Mouse (Mus musculus): ENCODE results near the gene Ano2. TPM values are rescaled to one million over a fixed set of nuclear protein-coding genes. Genes with fewer than 3 reads are reported as not detected.

The Ano2 gene
- polyA plus RNA-seq (2012; fragmentation: generic; extraction: Trizol) = not detected

- no peak within 1 kb of the TSS for H3K4me2 ChIP-seq (ENCODE audit: low read depth)
- TF ChIP-seq E2F4 (IDR thresholded peaks at IDR 0.05; ENCODE audit: insufficient read depth) (no peak), MYOD1 (IDR thresholded peaks at IDR 0.05; ENCODE audit: control insufficient read depth in 1 of 3, insufficient read length in 2 of 3, low read depth in 2 of 3) (no peak), TCF3 (IDR thresholded peaks at IDR 0.05; ENCODE audit: insufficient read length, low read depth) (no peak), MAX (IDR thresholded peaks at IDR 0.05; ENCODE audit: low read depth) (no peak), CEBPB (IDR thresholded peaks at IDR 0.05; ENCODE audit: insufficient read depth, poor library complexity, severe bottlenecking) (no peak), REST (IDR thresholded peaks at IDR 0.05; ENCODE audit: insufficient read depth, insufficient read length) (no peak), USF1 (IDR thresholded peaks at IDR 0.05; ENCODE audit: low read depth) (no peak), POLR2AphosphoS2 (IDR thresholded peaks at IDR 0.05; ENCODE audit: insufficient read length, low read depth) (no peak), TCF12 (IDR thresholded peaks at IDR 0.05; ENCODE audit: insufficient read depth, poor library complexity, severe bottlenecking) (no peak), POLR2A (IDR thresholded peaks at IDR 0.05; ENCODE audit: insufficient read length, low read depth) (no peak), MYOG (IDR thresholded peaks at IDR 0.05; ENCODE audit: control insufficient read depth in 1 of 3, insufficient read depth in 1 of 3, insufficient read length in 2 of 3, low read depth in 2 of 3) (no peak), SRF (IDR thresholded peaks at IDR 0.05; ENCODE audit: control insufficient read depth, insufficient read length, low read depth) (no peak)
- H3K27me3 ChIP-seq (ENCODE audit: control insufficient read depth, insufficient read depth, insufficient read length) = peaks cover 32% of the 10 kb centered on the region
- H3K79me2 ChIP-seq (ENCODE audit: control insufficient read depth, insufficient read depth) = no peaks in the 10 kb centered on the region
- H3K4me3 ChIP-seq = no peak within 1 kb of the TSS
- H3ac ChIP-seq (ENCODE audit: control insufficient read depth, insufficient read length) = no peak within 1 kb of the TSS
- H3K36me3 ChIP-seq (ENCODE audit: control insufficient read depth, insufficient read depth) = no peaks in the 10 kb centered on the region
Measured at GRCm38 (mm10) chr6:125690057-125690703, at the start of gene Ano2. Gene Ano2 (plus strand): TSS chr6:125690419.

- Histone ChIP-seq H3K27me3 (ENCODE audit: control insufficient read depth, insufficient read depth, insufficient read length) (peaks cover 22% of the 10 kb centered on the region), H3ac (ENCODE audit: control insufficient read depth, insufficient read length) (no peak overlapping the region), H3K4me3 (no peak overlapping the region), H3K79me2 (ENCODE audit: control insufficient read depth, insufficient read depth) (no peaks in the 10 kb centered on the region), H3K4me2 (ENCODE audit: low read depth) (no peak overlapping the region), H3K36me3 (ENCODE audit: control insufficient read depth, insufficient read depth) (no peaks in the 10 kb centered on the region)
- no peak for TF ChIP-seq USF1 (IDR thresholded peaks at IDR 0.05; ENCODE audit: low read depth)
- TF ChIP-seq CEBPB (IDR thresholded peaks at IDR 0.05; ENCODE audit: insufficient read depth, poor library complexity, severe bottlenecking) = no peak
- TF ChIP-seq SRF (IDR thresholded peaks at IDR 0.05; ENCODE audit: control insufficient read depth, insufficient read length, low read depth) = no peak
- TF ChIP-seq POLR2AphosphoS2 (IDR thresholded peaks at IDR 0.05; ENCODE audit: insufficient read length, low read depth) = no peak
- TF ChIP-seq MYOD1 (IDR thresholded peaks at IDR 0.05; ENCODE audit: control insufficient read depth in 1 of 3, insufficient read length in 2 of 3, low read depth in 2 of 3) = no peak
- TF ChIP-seq POLR2A (IDR thresholded peaks at IDR 0.05; ENCODE audit: insufficient read length, low read depth) = no peak
- TF ChIP-seq E2F4 (IDR thresholded peaks at IDR 0.05; ENCODE audit: insufficient read depth) = no peak
- TF ChIP-seq REST (IDR thresholded peaks at IDR 0.05; ENCODE audit: insufficient read depth, insufficient read length) = no peak
- no peak for TF ChIP-seq MYOG (IDR thresholded peaks at IDR 0.05; ENCODE audit: control insufficient read depth in 1 of 3, insufficient read depth in 1 of 3, insufficient read length in 2 of 3, low read depth in 2 of 3)
Measured at GRCm38 (mm10) chr6:125640486-125640885, 49.7 kb upstream of the Ano2 start.

- TF ChIP-seq REST (IDR thresholded peaks at IDR 0.05; ENCODE audit: insufficient read depth, insufficient read length) (no peak), E2F4 (IDR thresholded peaks at IDR 0.05; ENCODE audit: insufficient read depth) (no peak), SRF (IDR thresholded peaks at IDR 0.05; ENCODE audit: control insufficient read depth, insufficient read length, low read depth) (no peak), TCF3 (IDR thresholded peaks at IDR 0.05; ENCODE audit: insufficient read length, low read depth) (no peak), MYOD1 (IDR thresholded peaks at IDR 0.05; ENCODE audit: control insufficient read depth in 1 of 3, insufficient read length in 2 of 3, low read depth in 2 of 3) (no peak), MYOG (IDR thresholded peaks at IDR 0.05; ENCODE audit: control insufficient read depth in 1 of 3, insufficient read depth in 1 of 3, insufficient read length in 2 of 3, low read depth in 2 of 3) (no peak)
- H3ac ChIP-seq (ENCODE audit: control insufficient read depth, insufficient read length) = no peak overlapping the region
- no peak overlapping the region for H3K4me2 ChIP-seq (ENCODE audit: low read depth)
- H3K36me3 ChIP-seq (ENCODE audit: control insufficient read depth, insufficient read depth) = no peaks in the 10 kb centered on the region
- H3K79me2 ChIP-seq (ENCODE audit: control insufficient read depth, insufficient read depth) = no peaks in the 10 kb centered on the region
- H3K27me3 ChIP-seq (ENCODE audit: control insufficient read depth, insufficient read depth, insufficient read length) = peaks cover 16% of the 10 kb centered on the region
- no peak overlapping the region for H3K4me3 ChIP-seq
Measured at GRCm38 (mm10) chr6:125641146-125641545, 49.1 kb upstream of the Ano2 start.

GRCm38 (mm10) chr6:125648964-125649363, 41.3 kb upstream of the Ano2 start:
- Histone ChIP-seq H3K4me2 (ENCODE audit: low read depth) (no peak overlapping the region), H3K27me3 (ENCODE audit: control insufficient read depth, insufficient read depth, insufficient read length) (peaks cover 24% of the 10 kb centered on the region), H3K79me2 (ENCODE audit: control insufficient read depth, insufficient read depth) (no peaks in the 10 kb centered on the region), H3ac (ENCODE audit: control insufficient read depth, insufficient read length) (no peak overlapping the region), H3K36me3 (ENCODE audit: control insufficient read depth, insufficient read depth) (no peaks in the 10 kb centered on the region), H3K4me3 (no peak overlapping the region)
- TF ChIP-seq MAX (IDR thresholded peaks at IDR 0.05; ENCODE audit: low read depth) = no peak
- TF ChIP-seq CEBPB (IDR thresholded peaks at IDR 0.05; ENCODE audit: insufficient read depth, poor library complexity, severe bottlenecking) = no peak
- no peak for TF ChIP-seq MYOD1 (IDR thresholded peaks at IDR 0.05; ENCODE audit: control insufficient read depth in 1 of 3, insufficient read length in 2 of 3, low read depth in 2 of 3)

- no peak for TF ChIP-seq TCF12 (IDR thresholded peaks at IDR 0.05; ENCODE audit: insufficient read depth, poor library complexity, severe bottlenecking)
- TF ChIP-seq MYOG (IDR thresholded peaks at IDR 0.05; ENCODE audit: control insufficient read depth in 1 of 3, insufficient read depth in 1 of 3, insufficient read length in 2 of 3, low read depth in 2 of 3) = no peak
- no peak for TF ChIP-seq POLR2A (IDR thresholded peaks at IDR 0.05; ENCODE audit: insufficient read length, low read depth)
- no peak for TF ChIP-seq MAX (IDR thresholded peaks at IDR 0.05; ENCODE audit: low read depth)
- Histone ChIP-seq H3K36me3 (ENCODE audit: control insufficient read depth, insufficient read depth) (no peaks in the 10 kb centered on the region), H3K27me3 (ENCODE audit: control insufficient read depth, insufficient read depth, insufficient read length) (peaks cover 35% of the 10 kb centered on the region)
Measured at GRCm38 (mm10) chr6:125651335-125651734, 38.9 kb upstream of the Ano2 start.

More at GRCm38 (mm10) chr6:125651335-125651734, 38.9 kb upstream of the Ano2 start:
- no peak overlapping the region for H3K4me3 ChIP-seq
- no peak overlapping the region for H3ac ChIP-seq (ENCODE audit: control insufficient read depth, insufficient read length)
- H3K4me2 ChIP-seq (ENCODE audit: low read depth) = no peak overlapping the region
- no peaks in the 10 kb centered on the region for H3K79me2 ChIP-seq (ENCODE audit: control insufficient read depth, insufficient read depth)

Measured in myocyte (in vitro differentiated cells).